Mouse (Mus musculus): ENCODE data around the gene Gm436.

Gm436 gene

DNA sequence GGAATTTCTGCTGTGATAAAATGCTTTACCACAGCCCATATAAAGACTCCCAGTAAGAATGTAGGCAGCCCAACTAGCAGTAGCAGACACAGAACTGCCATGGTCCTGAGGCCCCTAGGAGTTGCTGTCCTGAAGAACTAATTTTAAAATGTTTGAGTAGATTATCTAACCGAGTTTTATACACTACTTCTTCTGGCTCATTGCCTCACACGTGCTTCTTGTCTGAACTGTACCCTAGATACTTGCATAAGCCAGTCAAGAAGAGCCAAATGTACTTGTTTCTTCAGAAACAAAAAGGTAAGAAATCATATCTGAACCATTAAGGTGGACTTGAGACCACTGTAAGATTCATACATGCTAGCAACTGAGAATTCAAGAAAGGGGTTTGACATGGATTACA lies at the start of gene Gm436:
Gene Gm436, minus strand, starts transcription at position 101 of the 400 bp plus-strand sequence.
- DNase-seq (ENCODE audit: low read depth): no peak

GRCm38 (mm10) chr4:144721304-144721703 lies 35.1 kb upstream of the Gm436 start, which contains the start of gene Gm13178:
Gm13178 (minus strand) TSS chr4:144721404.
- DNase-seq (ENCODE audit: low read depth): no peak

DNA sequence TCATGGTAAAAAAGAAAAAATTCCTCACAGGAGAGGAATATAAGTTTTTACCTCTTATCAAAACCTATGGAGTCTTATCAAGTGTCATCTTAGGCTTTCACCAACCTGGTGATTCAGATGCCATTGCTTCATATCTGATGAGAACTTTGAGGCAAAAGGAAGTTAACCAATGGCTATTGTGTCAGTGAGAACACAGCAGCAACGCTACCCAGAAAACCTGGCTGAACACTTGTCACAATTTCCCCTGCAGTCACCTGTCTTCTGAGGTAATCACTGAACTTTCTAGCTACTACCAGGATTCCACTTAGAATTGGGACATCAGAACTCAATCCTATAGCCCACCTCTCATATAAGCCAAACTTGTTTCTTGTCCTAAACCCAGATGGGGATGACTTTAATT lies 33.5 kb upstream of the Gm436 start:
- DNase-seq (ENCODE audit: low read depth): no peak

- DNase-seq (ENCODE audit: low read depth): no peak
Observed at GRCm38 (mm10) chr4:144718288-144718687, 32.1 kb upstream of the Gm436 start.

DNA sequence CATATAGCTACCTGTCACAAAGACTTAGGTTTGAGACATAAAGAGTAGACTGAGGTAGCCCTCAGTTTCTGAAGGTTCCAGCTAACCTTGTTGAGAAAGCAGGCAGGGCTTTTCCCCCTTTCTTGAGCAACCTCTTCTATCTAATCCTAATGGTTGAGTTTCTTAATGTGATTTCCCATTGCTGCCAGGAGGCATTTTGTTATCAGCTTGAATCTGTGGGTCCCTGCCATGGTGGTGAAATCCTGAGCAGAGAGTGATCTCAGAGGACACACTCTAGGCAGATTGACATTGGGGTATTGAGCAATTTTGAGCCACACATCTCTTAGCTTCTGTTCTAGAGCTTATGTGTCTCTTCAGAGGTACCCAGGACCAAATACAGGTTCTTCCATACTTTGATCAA lies 47.9 kb downstream of the Gm436 start:
- no peak for DNase-seq (ENCODE audit: low read depth)

All from naive thymus-derived CD4-positive, alpha-beta T cell, adult 2 months (primary cell).